20 mouse cellular contexts compared by ENCODE assay signal in the genomic region with DNA sequence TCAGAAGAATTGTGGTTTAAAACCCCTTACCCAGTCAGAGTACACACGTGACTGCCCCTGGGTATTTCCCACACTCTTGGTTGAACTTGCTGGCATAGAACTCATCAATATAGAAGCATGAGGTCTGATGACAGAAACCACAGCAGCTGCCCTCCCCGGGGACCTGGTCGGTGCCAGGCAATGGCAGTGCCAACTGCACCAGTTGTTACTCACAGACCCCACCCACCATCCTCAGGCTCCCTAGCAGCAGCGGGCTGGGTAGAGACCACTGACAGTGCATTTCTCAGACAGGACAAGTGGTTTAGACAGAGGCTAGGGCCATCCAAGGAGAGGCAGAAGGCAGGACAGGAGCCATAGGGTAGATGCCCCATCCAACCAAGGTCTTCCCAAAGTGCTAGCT.
A peak's percentile ranks its signal among the peaks of the same experiment; 100 is the strongest.
DNase-seq lines count a peak whose midpoint lies in the region; ATAC-seq and TF ChIP-seq lines count a peak whose summit lies in the region.
"Had no signal": no experiment of that assay in that cellular context is flagged by ENCODE, and none has a peak within 500 bp of the region (broad histone marks: within the 10 kb centered on the region; RNA-seq: fewer than 3 reads in every experiment).

No protein-coding gene starts in this region.

- intact Hi-C loops in left cerebral cortex, postnatal 4 days (cut with DNase I), result no loop called here

- DNase-seq in cerebellum, postnatal 10 days, result peak; percentile 86 to 90
- DNase-seq in cerebellum, adult 9-10 months, result no peak
- DNase-seq in left cerebral cortex, postnatal 4 days, result peak; percentile 93
- DNase-seq in left cerebral cortex, adult 8-10 months (ENCODE audit: low spot score in 2 of 2), result no peak
- no peak for DNase-seq in lung, postnatal 0 days (ENCODE audit: low spot score)
- DNase-seq: adrenal gland, postnatal 14 days; cerebellum, adult 2 months; heart, postnatal 4 days; right cerebral cortex, adult 18-20 months; thymus, adult 18-20 months had no signal

- peaks cover 78% of the 10 kb centered on the region for H3K27me3 ChIP-seq in midbrain, embryonic 12.5 days
- peaks cover 10% of the 10 kb centered on the region; the same call in 1 of the 2 replicates for H3K27me3 ChIP-seq in lung, postnatal 0 days (replicated peaks; ENCODE audit: insufficient read depth, low read length)

- TF ChIP-seq EP300 in lung, postnatal 0 days (IDR thresholded peaks at IDR 0.05), result no peak

- H3K4me1 ChIP-seq in midbrain, embryonic 12.5 days, result peaks cover 37% of the 10 kb centered on the region
- H3K4me1 ChIP-seq in lung, postnatal 0 days (ENCODE audit: insufficient read depth, low read depth, low read length), result no peaks in the 10 kb centered on the region

- no peaks in the 10 kb centered on the region for H3K36me3 ChIP-seq in midbrain, embryonic 12.5 days
- no peaks in the 10 kb centered on the region for H3K36me3 ChIP-seq in lung, postnatal 0 days (ENCODE audit: insufficient read depth, low read length)
- H3K36me3 ChIP-seq: embryonic facial prominence, embryonic 13.5 days; limb, embryonic 13.5 days had no signal

- 0 out of 2 replicates have a peak, but pooled peaks cover 7% of the 10 kb centered on the region for H3K9me3 ChIP-seq in midbrain, embryonic 12.5 days
- no peaks in the 10 kb centered on the region for H3K9me3 ChIP-seq in lung, postnatal 0 days (ENCODE audit: low read length)

- ATAC-seq in midbrain, embryonic 12.5 days (ENCODE audit: low FRiP score, low read depth), result no peak
- ATAC-seq in inflammation-experienced regulatory T-cells, adult 6 months, result no peak
- no peak for ATAC-seq in lung, postnatal 0 days
- ATAC-seq in megakaryocyte, adult 5-6 weeks (ENCODE audit: poor library complexity, severe bottlenecking), result no peak
- ATAC-seq: intestine, postnatal 0 days had no signal

- H3K9ac ChIP-seq in midbrain, embryonic 12.5 days (replicated peaks), result no peak overlapping the region
- H3K9ac ChIP-seq in lung, postnatal 0 days (replicated peaks; ENCODE audit: low read depth), result no peak overlapping the region
- H3K9ac ChIP-seq: embryonic facial prominence, embryonic 13.5 days; limb, embryonic 13.5 days; liver, embryonic 14.5 days had no signal

- TF ChIP-seq CTCF in lung, postnatal 0 days (IDR thresholded peaks at IDR 0.05), result no peak

- peak overlapping the region; percentile 54; the same call in 1 of the 2 replicates for H3K27ac ChIP-seq in midbrain, embryonic 12.5 days (replicated peaks)
- H3K27ac ChIP-seq in lung, postnatal 0 days (ENCODE audit: low read length), result no peak overlapping the region
- H3K27ac ChIP-seq: embryonic facial prominence, embryonic 13.5 days; kidney, postnatal 0 days; limb, embryonic 13.5 days; liver, embryonic 14.5 days had no signal

- no peak overlapping the region for H3K4me2 ChIP-seq in midbrain, embryonic 12.5 days (replicated peaks)
- no peak overlapping the region for H3K4me2 ChIP-seq in lung, postnatal 0 days (replicated peaks; ENCODE audit: low read depth, low read length)
- H3K4me2 ChIP-seq: embryonic facial prominence, embryonic 13.5 days; heart, embryonic 11.5 days; limb, embryonic 13.5 days had no signal

- 87% methylated on average over 4 of the region's 4 CpGs for WGBS in midbrain, embryonic 12.5 days
- WGBS in lung, postnatal 0 days, result 66% methylated on average over 4 of the region's 4 CpGs

- H3K4me3 ChIP-seq in midbrain, embryonic 12.5 days, result no peak overlapping the region
- H3K4me3 ChIP-seq in lung, postnatal 0 days (ENCODE audit: low read depth, low read length), result no peak overlapping the region
- H3K4me3 ChIP-seq: embryonic facial prominence, embryonic 13.5 days; limb, embryonic 13.5 days; megakaryocyte, embryonic 14.5 days had no signal

Comparison
In these comparisons a context has a peak if more than half of its experiments do, and no peak if none do; other contexts are left out.
1. DNase-seq: peak in cerebellum, postnatal 10 days (2 of 2) and left cerebral cortex, postnatal 4 days (single experiment); none in cerebellum, adult 9-10 months (single experiment), left cerebral cortex, adult 8-10 months (0 of 2) and lung, postnatal 0 days (single experiment).